Mouse (Mus musculus) embryonic facial prominence, embryonic 12.5 days (tissue): Measurements from ENCODE around the gene Bcas3. TPM values are rescaled to one million over a fixed set of nuclear protein-coding genes. Genes with fewer than 3 reads are reported as not detected.

Experiments used
- ATAC-seq: fragments of 200-750 bp; cut with Nextera tagmentation; 2 replicates; pipeline ENCODE4 v1.8.0; 2017; ENCODE audit not compliant: insufficient number of reproducible peaks, insufficient read depth, low FRiP score, low TSS enrichment
- H3K27ac ChIP-seq: fragments of 300-500 bp; sonication (generic); 2 replicates; pipeline ENCODE4 v1.5.1; 2016; ENCODE audit warnings: mild to moderate bottlenecking
- H3K27me3 ChIP-seq: fragments of 300-500 bp; sonication (generic); 2 replicates; pipeline ENCODE4 v1.6.1; 2016; ENCODE audit warnings: mild to moderate bottlenecking, moderate library complexity
- H3K36me3 ChIP-seq: fragments of 300-500 bp; sonication (generic); 2 replicates; pipeline ENCODE4 v1.6.1; 2016; ENCODE audit warnings: mild to moderate bottlenecking
- H3K4me1 ChIP-seq: fragments of 300-500 bp; sonication (generic); 2 replicates; pipeline ENCODE4 v1.6.1; 2016
- H3K4me2 ChIP-seq: fragments of 300-500 bp; sonication (generic); replicated peaks from 2 replicates; pipeline ENCODE4 v1.6.1; 2016; ENCODE audit warnings: mild to moderate bottlenecking, moderate library complexity
- H3K4me3 ChIP-seq: fragments of 300-500 bp; sonication (generic); 2 replicates; pipeline ENCODE4 v1.5.1; 2016; ENCODE audit warnings: mild to moderate bottlenecking
- H3K9ac ChIP-seq: fragments of 300-500 bp; sonication (generic); 2 replicates; pipeline ENCODE4 v1.6.1; 2016; ENCODE audit warnings: mild to moderate bottlenecking, moderate library complexity
- H3K9me3 ChIP-seq: fragments of 300-500 bp; sonication (generic); 2 replicates; pipeline ENCODE4 v1.6.1; 2016; ENCODE audit warnings: mild to moderate bottlenecking, moderate library complexity
- WGBS: fragments of 180-500 bp; shearing (Covaris S2); methylation state at CpG from one replicate; pipeline ENCODE4 v1.1.7; 2016; 5-methylcytosine and 5-hydroxymethylcytosine counted together
- polyA plus RNA-seq: library from polyadenylated mRNA; unstranded; fragments of >200 nt; fragmentation: Nextera tagmentation; extraction: Ambion mirVana; gene quantifications from 2 replicates; pipeline ENCODE4 v1.2.1, GENCODE M21; 2016

Gene Bcas3
- 28.7 and 31.6 TPM in 2 replicates for polyA plus RNA-seq

- H3K9ac ChIP-seq, result peak within 1 kb of the TSS; percentile 76
- H3K9me3 ChIP-seq, result no peaks in the 10 kb centered on the region
- ATAC-seq, result peak; percentile 96
- H3K4me1 ChIP-seq, result peaks cover 8% of the 10 kb centered on the region; the same call in 1 of the 2 replicates
- WGBS, result under 1% methylated on average over 47 of the region's 47 CpGs
- H3K36me3 ChIP-seq, result no peaks in the 10 kb centered on the region
- H3K27ac ChIP-seq, result no peak within 1 kb of the TSS
- H3K27me3 ChIP-seq, result no peaks in the 10 kb centered on the region
- H3K4me3 ChIP-seq, result peak within 1 kb of the TSS; percentile 82
- H3K4me2 ChIP-seq, result peak within 1 kb of the TSS; percentile 81
Observed at GRCm38 (mm10) chr11:85352539-85353380, at the start of gene Bcas3. TSS of gene Bcas3 (plus strand) at chr11:85353167.

GRCm38 (mm10) chr11:85306577-85307260 lies 46.2 kb upstream of the Bcas3 start:
- no peaks in the 10 kb centered on the region for H3K36me3 ChIP-seq
- no peak overlapping the region for H3K9ac ChIP-seq
- no peaks in the 10 kb centered on the region for H3K27me3 ChIP-seq
- H3K9me3 ChIP-seq, result no peaks in the 10 kb centered on the region
- H3K4me3 ChIP-seq, result no peak overlapping the region
- H3K4me1 ChIP-seq, result no peaks in the 10 kb centered on the region
- ATAC-seq, result no peak
- H3K27ac ChIP-seq, result no peak overlapping the region
- no peak overlapping the region for H3K4me2 ChIP-seq
- WGBS, result 58% methylated on average over 4 of the region's 4 CpGs

DNA sequence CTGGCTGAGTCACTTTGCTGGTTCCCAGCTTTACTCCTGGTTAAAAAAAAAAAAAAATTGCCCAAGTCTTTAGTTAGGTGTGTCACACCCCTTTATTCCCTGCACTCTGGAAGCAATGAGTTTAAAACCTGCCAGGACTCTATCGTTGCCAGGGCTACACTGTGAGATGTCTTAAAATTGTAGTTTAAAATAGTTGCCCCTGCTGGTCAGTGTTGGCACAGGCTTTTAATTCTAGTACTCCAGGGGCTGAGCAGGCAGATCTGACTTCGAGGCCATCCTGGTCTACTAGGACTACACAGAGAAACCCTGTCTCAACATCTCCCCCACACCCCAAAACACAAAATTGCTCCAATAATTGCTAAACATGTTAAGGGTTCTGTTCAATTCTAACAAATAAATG lies 44.2 kb upstream of the Bcas3 start:
- Histone ChIP-seq H3K4me3 (no peak overlapping the region), H3K4me2 (no peak overlapping the region), H3K27ac (no peak overlapping the region), H3K36me3 (no peaks in the 10 kb centered on the region), H3K4me1 (peaks cover 9% of the 10 kb centered on the region), H3K9ac (no peak overlapping the region), H3K9me3 (no peaks in the 10 kb centered on the region), H3K27me3 (no peaks in the 10 kb centered on the region)
- WGBS, result 84% methylated on average over 2 of the region's 2 CpGs
- no peak for ATAC-seq

DNA sequence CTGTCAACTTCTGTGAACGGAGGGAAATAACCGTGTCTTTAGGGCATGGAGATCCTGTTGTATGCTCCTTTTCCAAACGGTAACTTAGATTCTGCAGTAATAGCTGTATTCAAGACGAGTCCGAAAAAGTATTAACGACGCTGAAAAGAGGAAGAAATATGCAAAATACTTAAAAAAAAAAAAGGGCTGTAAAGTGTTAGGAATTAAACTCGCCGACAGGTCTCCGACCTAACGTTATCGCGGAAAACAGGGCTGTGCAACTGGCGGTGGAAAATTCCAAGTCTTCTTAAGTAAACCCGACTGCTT lies 42.6 kb upstream of the Bcas3 start:
- Histone ChIP-seq H3K4me1 (peaks cover 9% of the 10 kb centered on the region), H3K27ac (peak overlapping the region; percentile 77), H3K4me3 (peak overlapping the region; percentile 96), H3K36me3 (0 out of 2 replicates have a peak, but pooled peaks cover 9% of the 10 kb centered on the region), H3K4me2 (peak overlapping the region; percentile 85), H3K27me3 (no peaks in the 10 kb centered on the region), H3K9ac (peak overlapping the region; percentile 68), H3K9me3 (no peaks in the 10 kb centered on the region)
- WGBS, result 1% methylated on average over 15 of the region's 15 CpGs
- no peak for ATAC-seq

DNA sequence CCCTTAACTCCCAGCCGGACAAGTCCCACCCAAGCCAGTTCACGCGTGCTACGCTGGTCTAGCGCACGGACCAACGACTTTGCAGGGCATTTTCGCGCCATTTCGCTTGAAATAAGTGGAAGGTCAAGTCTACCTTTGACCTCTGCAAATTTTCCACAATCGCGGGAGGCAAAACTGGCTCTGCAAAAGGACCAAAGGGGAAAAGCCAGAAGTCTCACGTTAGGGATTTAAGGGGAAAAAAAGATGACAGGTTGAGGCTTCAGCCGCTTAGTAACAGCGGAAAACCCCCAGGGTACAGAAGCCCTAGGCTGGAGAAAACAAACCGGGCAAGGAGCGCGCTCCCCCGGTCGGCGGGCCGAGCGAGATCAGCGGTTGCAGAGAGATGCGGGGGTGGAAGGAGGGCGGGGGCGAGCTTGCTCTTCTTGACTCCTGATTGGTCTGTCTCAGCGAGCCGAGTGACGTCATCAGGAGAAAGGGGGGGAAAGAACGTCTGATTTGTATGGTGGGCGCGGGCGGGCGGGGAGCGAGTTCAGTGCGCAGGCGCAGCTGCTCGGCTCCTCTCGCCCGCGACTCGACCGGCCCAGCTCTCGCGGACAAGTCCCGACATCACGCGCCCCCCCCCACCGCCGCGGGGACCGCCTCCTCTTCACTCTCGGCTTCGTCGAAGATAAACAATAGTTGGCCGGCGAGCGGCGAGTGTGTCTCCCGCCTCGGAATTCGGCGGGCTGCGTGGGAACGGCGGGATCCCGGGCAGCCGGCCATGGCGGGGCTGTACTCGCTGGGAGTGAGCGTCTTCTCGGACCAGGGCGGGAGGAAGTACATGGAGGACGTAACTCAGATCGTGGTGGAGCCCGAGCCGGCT lies 42.0 kb upstream of the Bcas3 start, which contains the start of gene Ppm1d:
Gene Ppm1d (plus strand): TSS at position 532 of the 862 bp plus-strand sequence.
- no peaks in the 10 kb centered on the region for H3K9me3 ChIP-seq
- H3K4me2 ChIP-seq, result peak within 1 kb of the TSS; percentile 85
- peak within 1 kb of the TSS; percentile 96 for H3K4me3 ChIP-seq
- H3K27ac ChIP-seq, result peak within 1 kb of the TSS; percentile 94
- H3K36me3 ChIP-seq, result peaks cover 10% of the 10 kb centered on the region; the same call in 1 of the 2 replicates
- peaks cover 9% of the 10 kb centered on the region for H3K4me1 ChIP-seq
- under 1% methylated on average over 78 of the region's 78 CpGs for WGBS
- no peaks in the 10 kb centered on the region for H3K27me3 ChIP-seq
- H3K9ac ChIP-seq, result peak within 1 kb of the TSS; percentile 96
- ATAC-seq, result peak; percentile 87

DNA sequence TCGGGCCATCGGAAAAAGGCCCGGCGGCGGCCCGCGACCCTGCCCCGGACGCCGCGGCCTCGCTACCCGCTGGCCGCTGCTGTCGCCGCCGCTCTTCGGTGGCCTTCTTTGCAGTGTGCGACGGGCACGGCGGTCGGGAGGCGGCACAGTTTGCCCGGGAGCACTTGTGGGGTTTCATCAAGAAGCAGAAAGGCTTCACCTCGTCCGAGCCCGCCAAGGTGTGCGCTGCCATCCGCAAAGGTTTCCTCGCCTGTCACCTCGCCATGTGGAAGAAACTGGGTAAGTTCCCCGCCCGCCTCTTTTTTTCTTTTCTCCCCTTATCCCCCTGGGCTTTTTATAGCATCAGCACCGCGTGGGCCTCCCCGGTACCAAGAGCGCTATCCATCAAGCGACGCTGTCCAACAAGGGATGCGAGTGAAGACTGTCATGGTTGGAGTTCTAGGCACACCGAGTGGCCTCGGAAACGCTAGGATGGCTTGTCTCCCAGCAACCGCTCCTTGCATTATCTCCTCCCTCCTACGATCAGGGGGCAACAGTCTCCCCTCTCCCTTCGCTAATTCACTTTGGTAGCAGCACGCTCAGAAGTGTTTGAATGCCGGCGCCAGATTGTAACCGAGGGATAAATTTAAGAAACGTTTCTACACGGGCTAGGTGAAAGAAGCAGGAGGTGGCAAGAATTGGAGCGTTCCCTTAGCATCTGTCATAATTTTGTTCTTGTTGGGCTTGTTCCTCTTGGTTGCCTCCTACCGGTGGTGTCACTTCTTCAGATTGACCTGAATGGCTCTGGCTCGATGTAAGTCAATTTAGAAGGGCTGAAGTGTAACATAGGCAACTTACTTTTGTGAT lies 41.1 kb upstream of the Bcas3 start:
- Histone ChIP-seq H3K36me3 (peaks cover 16% of the 10 kb centered on the region; the same call in 1 of the 2 replicates), H3K9ac (peak overlapping the region; percentile 96), H3K4me3 (peak overlapping the region; percentile 96), H3K9me3 (no peaks in the 10 kb centered on the region), H3K27me3 (no peaks in the 10 kb centered on the region), H3K4me1 (peaks cover 9% of the 10 kb centered on the region), H3K27ac (peak overlapping the region; percentile 94), H3K4me2 (peak overlapping the region; percentile 85)
- no peak for ATAC-seq
- under 1% methylated on average over 56 of the region's 56 CpGs for WGBS

DNA sequence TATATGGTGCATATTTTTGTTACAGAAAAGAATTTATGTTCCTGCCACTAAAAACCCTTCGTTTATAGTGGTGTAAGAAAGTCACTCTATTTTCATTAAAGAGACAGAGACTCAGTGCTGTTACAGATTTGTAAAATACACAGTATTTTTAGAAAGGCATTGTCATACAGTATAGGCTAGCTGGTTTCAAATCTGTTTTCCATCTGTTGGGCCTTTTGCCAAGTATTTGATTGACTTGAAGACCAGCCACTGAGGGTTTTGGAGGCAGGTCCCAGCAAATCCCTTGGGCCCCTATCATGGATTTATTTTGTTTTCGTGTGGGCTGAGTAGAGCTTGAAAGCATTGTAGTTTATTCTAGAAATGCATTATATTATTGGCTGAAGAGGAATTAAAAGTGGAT lies 40.1 kb upstream of the Bcas3 start:
- H3K27ac ChIP-seq, result 0 out of 2 replicates have a peak overlapping the region, but pooled peaks have one; percentile 31
- H3K9ac ChIP-seq, result no peak overlapping the region
- H3K4me3 ChIP-seq, result peak overlapping the region; percentile 96
- 15% methylated on average over 2 of the region's 2 CpGs for WGBS
- peak; percentile 37; the same call in 1 of the 2 replicates for ATAC-seq
- no peaks in the 10 kb centered on the region for H3K27me3 ChIP-seq
- H3K4me2 ChIP-seq, result peak overlapping the region; percentile 85
- peaks cover 9% of the 10 kb centered on the region for H3K4me1 ChIP-seq
- no peaks in the 10 kb centered on the region for H3K9me3 ChIP-seq
- peaks cover 16% of the 10 kb centered on the region; the same call in 1 of the 2 replicates for H3K36me3 ChIP-seq

GRCm38 (mm10) chr11:85313361-85313760 lies 39.6 kb upstream of the Bcas3 start:
- H3K36me3 ChIP-seq, result peaks cover 16% of the 10 kb centered on the region; the same call in 1 of the 2 replicates
- 82% methylated on average over 3 of the region's 3 CpGs for WGBS
- H3K9me3 ChIP-seq, result no peaks in the 10 kb centered on the region
- H3K27ac ChIP-seq, result no peak overlapping the region; the same call in 1 of the 2 replicates
- no peak for ATAC-seq
- no peaks in the 10 kb centered on the region for H3K27me3 ChIP-seq
- peak overlapping the region; percentile 96 for H3K4me3 ChIP-seq
- peaks cover 9% of the 10 kb centered on the region for H3K4me1 ChIP-seq
- peak overlapping the region; percentile 85 for H3K4me2 ChIP-seq
- no peak overlapping the region for H3K9ac ChIP-seq

- Histone ChIP-seq H3K9ac (no peak overlapping the region), H3K4me2 (no peak overlapping the region), H3K4me1 (no peaks in the 10 kb centered on the region), H3K9me3 (no peaks in the 10 kb centered on the region), H3K27ac (no peak overlapping the region), H3K27me3 (no peaks in the 10 kb centered on the region), H3K36me3 (0 out of 2 replicates have a peak, but pooled peaks cover 4% of the 10 kb centered on the region), H3K4me3 (no peak overlapping the region)
- ATAC-seq, result no peak
- WGBS, result 85% methylated on average over 9 of the region's 9 CpGs
Observed at GRCm38 (mm10) chr11:85323567-85324330, 29.2 kb upstream of the Bcas3 start.

DNA sequence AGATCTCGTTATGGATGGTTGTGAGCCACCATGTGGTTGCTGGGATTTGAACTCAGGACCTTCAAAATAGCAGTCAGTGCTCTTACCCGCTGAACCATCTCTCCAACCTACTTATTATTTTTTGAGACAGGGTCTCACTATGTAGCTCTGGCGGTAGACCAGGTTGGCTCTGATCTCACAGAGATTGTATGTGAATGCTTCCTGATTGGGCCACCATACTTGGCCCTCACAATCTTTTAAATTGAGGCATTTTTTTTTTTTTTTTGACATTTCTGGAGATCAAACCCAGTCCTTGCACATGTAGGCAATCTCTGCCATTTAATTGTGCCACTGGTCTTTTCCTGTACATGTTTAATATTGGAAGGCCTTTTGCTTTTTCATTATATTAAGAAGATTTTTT lies 24.2 kb upstream of the Bcas3 start:
- Histone ChIP-seq H3K9me3 (no peaks in the 10 kb centered on the region), H3K4me3 (no peak overlapping the region), H3K4me2 (no peak overlapping the region), H3K27me3 (no peaks in the 10 kb centered on the region), H3K27ac (no peak overlapping the region), H3K9ac (no peak overlapping the region), H3K4me1 (no peaks in the 10 kb centered on the region), H3K36me3 (peaks cover 35% of the 10 kb centered on the region)
- no peak for ATAC-seq
- WGBS, result 94% methylated on average over 3 of the region's 3 CpGs
